Mouse (Mus musculus) adrenal gland, postnatal 4 days (tissue): ENCODE data around the gene Klhl8. TPM values are rescaled to one million over a fixed set of nuclear protein-coding genes. Genes with fewer than 3 reads are reported as not detected.

Experiments used
- DNase-seq, 2 experiments: peaks; one replicate each; pipeline ENCODE4 v3.0.0; 2021 to 2022; ENCODE audit warnings: low spot score in 2 of 2, mixed read lengths in 2 of 2
- total RNA-seq, 2 experiments: library from RNA; stranded (reverse); gene quantifications; 2 replicates each; pipeline ENCODE4 v1.2.3; 2021

The Klhl8 gene
- total RNA-seq, 2 experiments from 2014 or later, result 18.7 to 19.3 TPM

DNA sequence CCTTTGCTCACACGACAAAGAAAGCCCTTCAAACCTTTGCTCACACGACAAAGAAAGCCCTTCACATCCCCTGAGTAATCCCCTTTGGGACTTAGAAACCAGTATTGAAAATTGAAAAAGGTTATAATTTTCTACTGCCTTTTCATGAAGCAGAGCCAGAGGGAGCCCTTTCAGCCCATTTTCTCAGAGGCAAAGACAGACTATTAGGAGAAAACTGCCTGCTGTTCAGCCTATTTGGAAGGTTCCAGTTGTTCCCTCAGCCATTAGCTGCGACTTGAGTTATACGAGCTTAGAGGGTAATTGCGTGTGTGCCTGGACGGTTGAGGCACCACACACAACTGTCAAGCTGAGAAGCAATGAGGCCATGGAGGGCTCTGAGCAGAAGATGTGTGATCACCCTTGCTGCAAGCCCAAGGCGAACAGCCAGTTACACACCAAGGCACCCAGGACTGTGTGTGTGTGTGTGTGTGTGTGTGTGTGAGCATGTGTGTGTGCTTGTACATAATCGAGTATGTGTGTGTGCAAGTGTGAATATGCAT is 6.4 kb upstream of the Klhl8 start:
- no peak for DNase-seq

DNA sequence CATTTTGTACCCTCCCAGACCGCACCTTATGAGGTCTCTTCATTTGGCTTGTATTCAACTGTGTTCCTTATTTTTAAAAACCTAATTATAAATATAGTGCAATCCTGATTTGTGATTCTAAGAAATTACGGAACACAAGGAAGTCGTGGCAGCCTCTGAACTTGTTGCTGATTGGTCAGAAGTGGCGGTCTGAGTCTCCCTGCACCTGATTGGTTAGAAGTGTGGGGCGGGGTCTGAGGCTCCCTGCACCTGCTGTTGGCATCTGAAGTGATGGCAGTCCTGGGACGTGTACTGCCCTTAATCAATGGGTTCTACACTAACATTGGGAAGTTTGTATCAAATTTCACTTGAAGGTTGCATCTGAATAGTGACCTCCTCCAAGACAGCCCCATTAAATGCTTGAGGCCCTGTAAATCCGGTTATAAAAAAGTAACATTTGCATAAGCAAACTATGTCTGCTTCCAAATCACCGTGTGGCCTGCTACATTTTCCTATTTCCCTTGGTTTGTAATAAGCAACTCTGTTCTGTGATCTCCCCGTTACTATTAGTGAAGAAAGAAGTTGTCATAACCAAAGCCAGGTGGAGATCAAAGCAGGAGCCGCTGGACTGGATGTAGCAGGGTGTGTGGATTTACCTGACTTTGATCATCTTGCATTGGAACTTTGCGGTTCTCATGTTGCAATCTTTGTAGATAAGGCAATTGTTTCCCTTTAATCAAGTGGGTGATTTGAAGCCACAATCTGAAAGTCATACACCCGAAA is 5.7 kb upstream of the Klhl8 start:
- DNase-seq, result no peak

DNA sequence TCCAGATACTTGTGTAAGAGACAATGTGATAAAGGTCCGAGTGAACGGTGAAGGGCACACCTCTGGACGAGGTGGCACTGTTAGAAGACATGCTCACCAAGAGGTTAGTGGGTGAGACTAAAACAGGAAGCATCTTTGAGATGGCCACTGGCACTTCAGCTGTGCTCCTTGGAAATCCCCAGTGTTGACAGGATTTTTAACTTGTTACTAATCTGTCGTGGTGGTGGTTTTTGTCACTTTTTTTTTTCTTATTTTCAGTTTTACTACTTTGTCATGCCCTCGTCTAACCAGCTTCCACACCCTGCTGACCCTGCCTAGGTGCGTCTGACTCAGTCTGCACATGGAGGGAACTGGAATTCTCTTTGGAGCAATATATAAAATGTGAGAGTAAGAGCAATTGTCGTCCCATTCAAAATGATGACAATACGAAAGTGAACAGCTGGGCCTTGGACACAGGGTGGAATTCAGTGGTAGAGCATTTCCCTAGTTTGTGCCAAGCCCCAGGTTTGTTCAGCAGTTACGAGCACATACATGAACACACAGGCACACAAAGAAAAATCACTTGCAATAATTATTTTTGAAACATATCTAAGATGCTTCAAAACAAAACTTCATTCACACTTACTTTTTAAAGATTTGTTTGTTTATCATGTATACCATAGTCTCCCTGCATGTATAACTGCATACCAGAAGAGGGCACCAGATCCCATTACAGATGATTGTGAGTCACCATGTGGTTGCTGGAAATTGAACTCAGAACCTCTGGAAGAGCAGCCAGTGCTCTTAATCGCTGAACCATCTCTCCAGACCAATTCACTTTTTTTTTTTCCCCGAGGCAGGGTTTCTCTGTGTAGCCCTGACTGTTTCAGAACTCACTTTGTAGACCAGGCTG is 3.5 kb upstream of the Klhl8 start:
- no peak for DNase-seq

DNA sequence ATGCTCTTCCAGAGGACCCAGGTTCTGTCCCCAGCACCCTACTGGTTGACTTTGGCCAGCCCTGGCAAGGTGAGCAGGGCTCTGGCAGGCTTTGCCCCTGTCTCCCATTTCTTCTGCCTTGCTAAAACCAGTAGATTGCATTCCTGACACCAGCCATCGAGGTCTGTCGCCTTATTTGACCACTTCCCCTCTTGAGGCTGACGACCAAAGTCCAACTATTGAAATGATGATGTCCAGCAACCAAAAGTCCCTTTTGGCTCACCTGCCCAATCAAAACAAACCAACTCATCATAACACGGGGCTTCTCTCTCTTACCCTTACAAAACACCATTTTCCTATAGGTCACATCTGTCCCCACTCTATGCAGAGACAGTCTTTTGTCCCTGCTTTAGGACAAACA is 2.1 kb upstream of the Klhl8 start:
- no peak for DNase-seq

DNA sequence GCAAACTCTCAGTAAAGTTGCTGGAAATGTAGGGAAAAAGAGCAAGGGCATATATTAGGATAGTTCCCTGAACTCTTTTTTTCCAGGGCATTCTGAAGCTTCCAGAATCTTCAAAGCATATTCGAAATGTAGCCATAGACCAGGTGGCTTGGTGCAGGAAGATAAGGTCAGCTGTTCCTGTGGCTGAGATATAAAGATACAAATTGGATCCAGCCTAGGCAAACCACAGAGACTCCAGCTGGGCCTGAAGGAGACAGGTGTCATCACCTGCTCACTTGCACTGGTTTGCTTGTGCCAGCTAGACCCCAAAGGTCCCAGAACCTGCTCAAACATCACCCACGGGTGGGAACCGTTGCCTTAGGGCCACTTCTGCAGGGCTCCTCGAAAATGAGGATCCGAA is 496 bp upstream of the Klhl8 start:
- DNase-seq, result no peak

DNA sequence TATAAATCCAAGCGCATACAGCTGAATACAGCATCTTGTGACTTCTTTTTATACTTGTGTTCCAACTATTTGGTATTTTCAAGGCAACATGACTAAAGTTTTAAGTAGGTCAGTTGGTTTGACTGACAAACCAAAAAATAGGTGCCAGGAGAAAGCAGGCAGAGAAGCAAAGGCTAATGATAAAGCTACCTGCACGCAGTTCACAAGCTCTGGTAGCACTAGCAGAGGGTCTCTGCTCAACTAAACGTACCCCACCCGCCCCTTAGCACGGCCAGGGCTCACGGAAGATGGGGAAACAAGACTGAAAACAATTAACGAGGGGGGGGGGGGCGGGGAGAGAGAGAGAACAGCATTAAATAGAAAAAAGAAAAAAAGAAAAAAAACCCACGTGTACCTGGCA is 903 bp downstream of the Klhl8 start:
- no peak for DNase-seq

DNA sequence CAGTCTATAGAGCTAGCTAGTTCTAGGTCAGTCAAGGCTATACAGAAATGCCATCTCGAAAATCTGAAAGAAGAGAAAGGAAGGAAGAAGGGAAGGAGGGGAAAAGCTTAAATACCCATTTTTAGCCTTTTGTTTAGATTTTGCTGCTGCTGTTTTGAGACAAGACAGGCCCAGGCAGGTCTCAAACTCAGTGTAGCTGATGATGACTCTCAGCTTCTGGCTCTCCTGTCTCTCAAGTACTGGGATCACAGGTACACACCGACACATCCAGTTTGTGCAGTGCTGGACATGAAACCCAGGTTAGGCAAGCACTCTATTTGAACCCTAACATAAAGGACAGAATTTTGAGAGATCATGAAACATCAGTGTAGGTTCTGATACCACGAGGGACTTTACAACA is 1.6 kb downstream of the Klhl8 start:
- DNase-seq, result no peak

DNA sequence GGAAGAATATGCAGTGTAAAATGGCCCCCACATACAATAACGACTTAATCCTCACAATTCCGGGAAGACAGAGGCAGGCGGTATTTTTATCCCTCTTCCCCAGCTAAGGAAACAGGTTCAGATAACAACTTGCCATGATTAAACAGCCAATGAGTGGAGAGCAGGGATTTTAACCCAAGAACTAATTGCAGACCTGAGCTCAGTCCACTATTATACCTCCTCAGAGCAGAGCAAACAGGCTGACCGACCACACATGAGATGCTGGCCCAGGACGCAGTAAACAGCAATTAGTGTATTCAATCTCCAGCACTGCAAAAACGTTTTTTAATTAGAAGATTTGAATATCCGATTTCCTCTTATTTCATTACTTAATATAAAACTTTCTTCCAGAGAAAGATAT is 2.2 kb downstream of the Klhl8 start:
- no peak for DNase-seq

DNA sequence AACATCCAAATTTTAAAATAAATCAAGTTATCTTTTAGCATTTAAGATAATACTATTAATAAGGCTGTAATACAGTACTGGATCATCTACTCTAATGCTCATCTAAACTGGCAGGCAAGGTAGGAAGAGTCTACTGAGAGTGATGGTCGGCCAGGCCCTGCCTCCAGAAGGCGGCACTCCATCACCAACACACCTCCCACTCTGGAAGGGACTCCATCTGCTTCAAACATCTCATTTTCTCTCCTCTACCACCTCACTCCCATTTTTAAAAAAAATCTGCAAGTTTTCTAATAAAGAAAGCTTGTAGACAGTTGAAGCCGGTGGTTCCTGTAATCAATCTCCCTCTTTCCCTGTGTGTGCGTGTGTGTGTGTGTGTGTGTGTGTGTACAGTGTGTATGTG is 3.2 kb downstream of the Klhl8 start:
- no peak for DNase-seq

DNA sequence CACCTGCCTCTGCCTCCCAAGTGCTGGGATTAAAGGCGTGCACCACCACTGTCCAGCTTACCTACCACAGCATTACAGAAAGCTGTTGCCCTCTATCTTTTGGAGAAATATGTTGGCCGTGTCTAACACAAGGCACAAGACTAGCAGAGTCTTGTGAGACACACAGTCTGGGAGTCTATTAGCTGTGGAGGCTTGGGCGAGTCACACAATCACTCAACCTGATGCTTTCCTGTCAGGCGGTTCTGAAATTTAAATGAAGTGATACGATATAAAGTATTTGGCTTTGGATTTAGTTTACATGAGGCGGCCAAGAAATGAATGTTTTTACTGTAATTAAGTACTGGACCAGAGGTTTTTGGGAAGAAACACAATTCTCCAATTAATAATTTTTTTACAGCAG is 4.9 kb downstream of the Klhl8 start:
- no peak for DNase-seq

DNA sequence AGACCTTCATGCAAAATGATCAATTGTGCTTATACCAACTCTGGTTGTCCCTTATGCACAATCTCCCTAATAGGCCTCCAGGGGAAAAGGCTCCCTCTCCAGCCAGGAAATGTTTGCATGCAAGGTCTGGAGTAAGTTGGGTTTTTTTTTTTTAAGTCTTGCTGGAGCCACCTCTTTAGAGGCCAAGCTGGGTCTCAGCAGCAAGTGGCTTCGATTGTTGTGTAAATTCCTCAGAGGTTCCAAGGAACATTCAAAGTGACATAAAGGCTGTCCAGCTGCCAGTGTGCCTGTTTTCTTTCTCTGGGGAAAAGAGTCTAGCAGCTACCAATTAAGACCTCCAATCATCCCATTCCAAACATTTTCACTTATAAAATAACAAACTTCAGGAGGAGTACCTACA is 12.7 kb downstream of the Klhl8 start:
- no peak for DNase-seq

DNA sequence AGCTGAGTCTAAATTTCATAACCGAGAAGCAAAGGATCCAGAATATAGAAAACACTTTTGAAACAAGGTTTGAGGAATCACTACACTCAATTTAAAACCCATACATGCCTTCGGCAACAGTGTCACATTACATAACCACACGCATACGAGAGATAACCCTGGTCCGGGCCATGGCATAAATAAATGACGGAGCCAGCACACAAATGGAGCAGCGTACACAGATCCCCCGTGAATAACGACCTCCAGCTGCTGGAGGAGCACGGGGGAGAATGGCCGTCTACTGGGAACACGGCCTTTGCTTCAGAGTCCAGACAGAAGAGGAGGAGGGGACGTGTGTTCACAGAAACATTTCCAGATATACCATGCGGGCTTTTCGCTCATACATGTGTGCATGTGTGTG is 21.3 kb downstream of the Klhl8 start:
- DNase-seq, result no peak

DNA sequence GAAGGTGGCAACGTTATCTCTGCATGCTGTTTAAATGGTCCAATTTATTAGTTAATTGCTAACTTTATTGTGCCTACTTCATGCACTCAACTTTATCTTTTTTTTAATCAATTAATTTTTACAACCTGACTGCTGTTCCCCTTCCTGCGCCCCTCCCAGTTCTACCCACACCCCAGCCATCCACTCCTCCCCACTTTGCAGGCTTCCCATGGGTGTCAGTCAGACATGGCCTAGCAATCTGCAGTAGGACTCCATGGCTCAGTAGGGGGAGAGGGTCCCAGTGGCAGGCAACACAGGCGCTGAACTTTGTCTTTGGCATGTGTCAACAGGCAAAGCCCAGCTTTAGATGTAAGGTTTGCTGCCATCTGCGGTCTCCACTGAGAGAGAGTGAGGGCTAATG is 47.3 kb downstream of the Klhl8 start:
- no peak for DNase-seq

DNA sequence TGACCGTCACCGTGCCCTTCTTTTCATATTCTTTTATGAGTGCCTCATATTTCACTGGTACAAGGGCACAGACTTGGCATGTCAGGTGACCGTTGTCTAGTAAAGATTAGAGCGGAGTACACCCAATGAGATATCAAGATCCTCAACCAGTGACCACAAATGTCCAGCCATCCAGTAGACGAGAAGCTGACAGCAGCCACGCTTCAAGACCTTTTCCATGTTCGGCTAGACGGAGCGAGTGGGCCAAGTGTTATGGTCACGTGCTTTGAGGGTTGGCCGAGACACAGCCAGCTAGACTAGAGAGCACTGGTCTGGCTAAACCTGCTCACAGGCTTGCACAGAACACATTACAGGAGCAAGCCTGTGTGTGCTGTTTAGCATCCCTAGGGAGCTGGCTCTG is 50.4 kb downstream of the Klhl8 start:
- DNase-seq, result no peak

DNA sequence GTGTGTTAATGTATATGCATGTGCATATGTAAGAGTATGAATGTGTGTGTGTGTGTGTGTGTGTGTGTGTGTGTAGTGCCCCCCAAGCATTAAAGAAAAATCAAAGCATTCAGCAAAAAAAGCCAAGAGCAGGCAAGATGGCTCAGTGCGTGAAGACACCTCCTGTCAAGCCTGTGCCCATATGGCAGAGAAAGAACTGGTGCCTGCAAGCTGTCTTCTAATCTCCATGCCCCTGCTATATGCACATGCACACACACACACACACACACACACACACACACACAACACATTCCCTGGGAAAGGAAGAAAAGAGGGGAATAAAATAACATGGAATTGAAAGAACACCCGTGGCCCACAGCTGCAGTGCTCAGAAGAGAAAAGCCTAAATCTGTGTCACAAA is 53.9 kb downstream of the Klhl8 start:
- no peak for DNase-seq

DNA sequence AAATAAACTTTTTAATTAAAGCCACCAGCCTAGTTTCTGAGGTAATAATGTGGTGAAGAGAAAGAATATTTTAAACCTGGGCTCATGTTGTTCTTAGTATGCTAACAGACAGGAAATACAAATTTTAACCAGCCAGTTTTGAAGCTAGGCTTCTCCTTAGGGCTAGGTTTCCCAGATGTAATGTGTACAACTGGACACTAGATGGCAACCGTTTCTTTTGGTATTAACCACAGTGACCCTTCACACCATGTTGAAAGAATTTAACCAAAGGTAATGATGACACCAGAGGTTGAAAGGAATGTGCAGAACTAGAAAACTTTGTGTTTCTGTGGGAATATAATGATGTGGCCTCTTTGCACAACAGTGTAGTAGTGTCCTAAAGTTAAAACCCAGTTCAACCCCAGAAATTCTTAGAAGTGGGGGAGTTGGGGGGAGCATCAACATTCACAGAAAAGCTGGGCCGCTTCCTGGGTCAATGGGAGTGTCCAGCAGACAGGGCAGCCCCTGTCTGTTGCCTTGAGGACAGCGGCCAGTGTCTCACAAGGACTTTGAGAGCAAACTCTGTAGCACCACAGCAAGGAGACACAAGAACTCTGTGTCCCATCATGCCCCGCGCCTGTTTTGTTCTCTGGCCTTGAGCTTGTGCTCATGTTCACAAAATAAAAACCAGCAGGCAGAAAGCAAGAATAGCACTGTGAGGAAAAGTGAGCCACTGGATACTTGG is 54.6 kb downstream of the Klhl8 start:
- DNase-seq, result no peak

DNA sequence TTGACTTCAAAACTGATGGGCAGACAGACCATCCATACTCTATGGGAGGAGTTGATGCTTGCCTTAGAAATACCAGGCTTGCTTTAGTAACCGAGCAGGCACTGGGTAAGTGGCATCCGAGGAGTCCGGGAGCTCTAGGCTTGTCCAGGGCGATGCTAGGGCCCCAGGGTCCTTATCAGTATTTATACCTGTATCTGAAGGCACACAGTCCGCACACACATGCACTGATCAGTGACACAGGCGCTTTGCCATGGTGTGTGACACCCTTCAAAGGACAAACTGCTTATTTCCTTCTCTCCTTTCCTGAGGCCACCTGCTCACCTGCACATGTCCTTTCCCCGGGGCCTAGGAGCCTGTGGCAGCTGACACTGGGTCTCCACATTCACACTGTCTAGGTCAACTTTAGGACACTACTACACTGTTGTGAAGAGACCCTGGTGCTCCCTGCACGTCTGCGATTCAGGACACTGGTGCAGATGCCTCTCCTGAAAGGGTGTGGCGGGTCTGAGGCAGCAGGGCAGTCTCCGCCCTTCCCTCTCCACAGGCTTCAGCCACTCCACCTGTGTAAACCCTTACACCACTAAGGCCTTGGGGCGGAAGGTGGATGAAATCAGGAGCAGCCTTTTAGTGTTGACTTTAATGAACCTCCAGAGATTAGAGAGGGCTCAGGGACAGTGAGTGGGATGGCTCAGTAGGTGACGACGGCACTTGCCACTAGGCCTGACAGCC is 55.4 kb downstream of the Klhl8 start:
- no peak for DNase-seq

DNA sequence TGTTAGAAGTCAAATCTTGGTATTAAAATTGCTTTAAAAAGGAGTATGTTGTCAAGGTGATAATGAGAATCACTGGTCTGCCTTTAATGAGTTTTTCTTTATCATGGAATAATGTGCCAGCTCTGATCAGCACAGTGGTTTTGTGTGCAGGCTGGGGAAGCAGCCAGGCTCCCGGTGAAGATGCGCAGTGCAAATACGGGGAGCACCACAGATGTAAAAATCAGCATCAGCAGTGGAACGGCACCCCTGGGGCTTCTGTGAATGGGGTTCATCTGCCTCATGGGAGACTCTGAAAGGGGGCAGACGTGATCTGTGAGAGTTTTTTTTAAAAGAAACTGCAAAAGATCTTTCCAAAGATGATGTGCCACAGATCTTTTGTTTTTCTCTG is 56.3 kb downstream of the Klhl8 start:
- DNase-seq, result no peak

DNA sequence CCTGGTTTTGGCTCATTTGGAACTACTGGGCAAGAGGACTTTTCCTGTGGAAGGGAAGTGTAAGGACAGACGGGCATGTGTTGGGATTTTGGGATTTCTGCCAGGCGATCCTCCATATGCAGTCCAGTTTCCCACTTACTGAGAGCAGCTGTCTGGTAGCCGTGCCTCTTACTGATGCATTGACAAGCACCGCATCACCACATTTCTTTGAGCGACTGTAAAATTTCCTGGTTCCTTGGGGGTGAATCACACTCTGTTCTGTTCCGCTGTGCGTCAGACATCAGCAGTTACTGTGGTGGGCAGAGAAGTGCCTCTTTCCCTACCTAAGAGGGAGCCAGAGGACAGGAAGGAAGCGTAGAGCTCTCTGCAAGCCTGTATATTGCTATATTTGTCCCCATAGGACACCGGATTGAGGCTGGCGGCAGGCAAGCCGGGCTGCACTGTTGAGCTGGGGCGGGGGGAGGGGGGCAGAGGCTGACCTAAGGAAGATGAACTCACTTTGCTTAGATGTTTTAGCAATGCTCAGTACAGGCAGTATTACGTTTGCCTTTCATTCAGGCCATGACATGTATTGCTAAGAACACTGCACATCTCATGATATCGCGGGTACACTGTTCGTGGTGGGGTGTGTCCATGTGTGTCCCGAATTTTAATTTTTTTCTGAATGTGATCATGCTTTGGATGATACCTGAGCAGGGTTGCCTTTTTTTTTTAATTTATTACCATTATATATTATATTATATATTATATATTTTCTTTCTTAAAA is 56.8 kb downstream of the Klhl8 start:
- no peak for DNase-seq
